In genomic region chr9:27192761-27193591, GRCm38 (mm10) we compare ENCODE assay signal across 9 mouse cellular contexts. TPM values are rescaled to one million over a fixed set of nuclear protein-coding genes. Genes with fewer than 3 reads are reported as not detected.
DNase-seq lines count a peak whose midpoint lies in the region; ATAC-seq and TF ChIP-seq lines count a peak whose summit lies in the region.
"Had no signal": no experiment of that assay in that cellular context is flagged by ENCODE, and none has a peak within 500 bp of the region (broad histone marks: within the 10 kb centered on the region; RNA-seq: fewer than 3 reads in every experiment).

No protein-coding gene starts in this region.

- DNase-seq in left cerebral cortex, adult 2 months (ENCODE audit: extremely low spot score in 1 of 2, low spot score in 2 of 2): peak in 1 of 2 experiments; percentile 31
- DNase-seq in left cerebral cortex, postnatal 4 days: no peak
- DNase-seq in thymus, postnatal 4 days: no peak
- DNase-seq in thymus, adult 2 months: no peak

- WGBS in forebrain, embryonic 13.5 days: 66% methylated on average over 10 of the region's 10 CpGs
- 71% methylated on average over 10 of the region's 10 CpGs for WGBS in hindbrain, embryonic 13.5 days
- WGBS in neural tube, embryonic 14.5 days: 68% methylated on average over 10 of the region's 10 CpGs
- WGBS in thymus, adult 2 months: 19% methylated on average over 10 of the region's 10 CpGs

- no peak for TF ChIP-seq CTCF in left cerebral cortex, adult 2 months (IDR thresholded peaks at IDR 0.05)
- no peak for TF ChIP-seq CTCF in thymus, adult 2 months (IDR thresholded peaks at IDR 0.05; ENCODE audit: borderline replicate concordance, control insufficient read depth, extremely low read depth, insufficient read depth, low read length, poor library complexity)

- peaks cover 37% of the 10 kb centered on the region for H3K4me1 ChIP-seq in forebrain, embryonic 13.5 days
- peaks cover 30% of the 10 kb centered on the region for H3K4me1 ChIP-seq in hindbrain, embryonic 13.5 days (replicated peaks)
- peaks cover 19% of the 10 kb centered on the region; the same call in 1 of the 2 replicates for H3K4me1 ChIP-seq in neural tube, embryonic 14.5 days (ENCODE audit: control insufficient read depth, insufficient read depth, low read length)
- H3K4me1 ChIP-seq in thymus, adult 2 months (replicated peaks; ENCODE audit: control insufficient read depth, insufficient read depth, low read length): peaks cover 7% of the 10 kb centered on the region

- H3K9ac ChIP-seq in forebrain, embryonic 13.5 days: peak overlapping the region; percentile 40; the same call in 1 of the 2 replicates
- H3K9ac ChIP-seq in hindbrain, embryonic 13.5 days: peak overlapping the region; percentile 53; the same call in 1 of the 2 replicates
- H3K9ac ChIP-seq in neural tube, embryonic 14.5 days (replicated peaks; ENCODE audit: low read depth, low read length): no peak overlapping the region

- H3K27ac ChIP-seq in left cerebral cortex, adult 2 months: peak overlapping the region; percentile 95
- H3K27ac ChIP-seq in forebrain, embryonic 13.5 days: peak overlapping the region; percentile 88
- peak overlapping the region; percentile 77 for H3K27ac ChIP-seq in hindbrain, embryonic 13.5 days
- peak overlapping the region; percentile 72 for H3K27ac ChIP-seq in neural tube, embryonic 14.5 days (ENCODE audit: low read depth, low read length)
- H3K27ac ChIP-seq in thymus, adult 2 months (ENCODE audit: control insufficient read depth, insufficient read depth, low read length): no peak overlapping the region

- 0 out of 2 replicates have a peak, but pooled peaks cover 6% of the 10 kb centered on the region for H3K27me3 ChIP-seq in forebrain, embryonic 13.5 days
- H3K27me3 ChIP-seq in hindbrain, embryonic 13.5 days: peaks cover 16% of the 10 kb centered on the region; the same call in 1 of the 2 replicates
- H3K27me3 ChIP-seq in neural tube, embryonic 14.5 days (ENCODE audit: control insufficient read depth, insufficient read depth, low read length): no peaks in the 10 kb centered on the region
- no peaks in the 10 kb centered on the region for H3K27me3 ChIP-seq in thymus, adult 2 months (ENCODE audit: control insufficient read depth, insufficient read depth, low read length)

- no peak overlapping the region for H3K4me3 ChIP-seq in left cerebral cortex, adult 2 months
- H3K4me3 ChIP-seq in forebrain, embryonic 13.5 days: 0 out of 2 replicates have a peak overlapping the region, but pooled peaks have one; percentile 29
- no peak overlapping the region for H3K4me3 ChIP-seq in hindbrain, embryonic 13.5 days
- no peak overlapping the region for H3K4me3 ChIP-seq in neural tube, embryonic 14.5 days (ENCODE audit: low read depth, low read length)
- no peak overlapping the region for H3K4me3 ChIP-seq in thymus, adult 2 months (ENCODE audit: control insufficient read depth, insufficient read depth, low read length)

- H3K9me3 ChIP-seq in forebrain, embryonic 13.5 days (replicated peaks): no peaks in the 10 kb centered on the region
- no peaks in the 10 kb centered on the region for H3K9me3 ChIP-seq in hindbrain, embryonic 13.5 days
- H3K9me3 ChIP-seq in neural tube, embryonic 14.5 days (ENCODE audit: control insufficient read depth, low read length): no peaks in the 10 kb centered on the region

- peak overlapping the region; percentile 63 for H3K4me2 ChIP-seq in forebrain, embryonic 13.5 days
- H3K4me2 ChIP-seq in hindbrain, embryonic 13.5 days: peak overlapping the region; percentile 57; the same call in 1 of the 2 replicates
- H3K4me2 ChIP-seq in neural tube, embryonic 14.5 days (ENCODE audit: low read depth, low read length): peak overlapping the region; percentile 50; the same call in 1 of the 2 replicates

- H3K36me3 ChIP-seq in forebrain, embryonic 13.5 days (ENCODE audit: poor library complexity, severe bottlenecking): no peaks in the 10 kb centered on the region
- no peaks in the 10 kb centered on the region for H3K36me3 ChIP-seq in hindbrain, embryonic 13.5 days
- H3K36me3 ChIP-seq in neural tube, embryonic 14.5 days (ENCODE audit: control insufficient read depth, insufficient read depth, low read length): no peaks in the 10 kb centered on the region
- no peaks in the 10 kb centered on the region for H3K36me3 ChIP-seq in thymus, adult 2 months (ENCODE audit: control insufficient read depth, insufficient read depth, low read length)

- no peak for TF ChIP-seq POLR2A in thymus, adult 2 months (IDR thresholded peaks at IDR 0.05; ENCODE audit: control insufficient read depth, extremely low read depth, insufficient read depth, low read length, poor library complexity)

- intact Hi-C loops in left cerebral cortex, adult 2 months (cut with DNase I): loop anchor here (1.0 kb wide), 4 partner anchors 14 to 106 kb away; partner anchors contain the start of gene Igsf9b
- intact Hi-C loops in left cerebral cortex, postnatal 4 days (cut with DNase I): no loop called here

- no peak for ATAC-seq in forebrain, embryonic 13.5 days
- no peak for ATAC-seq in hindbrain, embryonic 13.5 days (ENCODE audit: low FRiP score)
- no peak for ATAC-seq in neural tube, embryonic 14.5 days (ENCODE audit: low read depth)
- ATAC-seq in inflammation-experienced regulatory T-cells, adult 6 months: no peak

RNA-seq across cellular contexts. Expression of gene Jam3, which starts 37.8 kb away (rescaled TPM):
- 10 to 100 TPM; 32.6 TPM for total RNA-seq in left cerebral cortex, adult 2 months (2021)
- 10 to 100 TPM; 21.6 to 22.4 TPM for total RNA-seq in left cerebral cortex, postnatal 4 days (2021)
- 113 and 123 TPM in 2 replicates for polyA plus RNA-seq in forebrain, embryonic 13.5 days (2015; fragmentation: Nextera tagmentation; extraction: Ambion mirVana)
- 72.6 and 80.1 TPM in 2 replicates for polyA plus RNA-seq in hindbrain, embryonic 13.5 days (2015; fragmentation: Nextera tagmentation; extraction: Ambion mirVana)
- polyA plus RNA-seq in neural tube, embryonic 14.5 days (2014; fragmentation: Nextera tagmentation; extraction: Ambion mirVana): 36.1 and 49.7 TPM in 2 replicates
- polyA plus RNA-seq in inflammation-experienced regulatory T-cells, adult 6 months (2017; shearing (Covaris generic)): under 1 TPM in 2 of 3 experiments, not detected in 1; 0.74 to 0.95 TPM
- 2.0 and 2.5 TPM in 2 replicates for polyA plus RNA-seq in thymus, adult 2 months (2012; rRNA removed)
- total RNA-seq: MEL had no signal

Comparison
In these comparisons a context has a peak if more than half of its experiments do, and no peak if none do; other contexts are left out.
1. RNA of gene Jam3, which starts 37.8 kb away (polyA plus RNA-seq): 113 to 123 TPM in forebrain, embryonic 13.5 days, 72.6 to 80.1 TPM in hindbrain, embryonic 13.5 days and 36.1 to 49.7 TPM in neural tube, embryonic 14.5 days; 2.0 to 2.5 TPM in thymus, adult 2 months and 0.74 to 0.95 TPM in inflammation-experienced regulatory T-cells, adult 6 months; every median in the first group is over 10 times any median in the second.
2. Peak in every context shown above with its lines, with median percentiles within 50 percentile points of each other: H3K4me2 ChIP-seq.